Mouse (Mus musculus): ENCODE measurements around the gene Igf2bp3. TPM values are rescaled to one million over a fixed set of nuclear protein-coding genes. Genes with fewer than 3 reads are reported as not detected.

Igf2bp3 gene
- total RNA-seq (2023; ENCODE audit: inconsistent age) = 1.1 to 2.7 TPM (median 1.5 TPM) in 4 replicates

DNA sequence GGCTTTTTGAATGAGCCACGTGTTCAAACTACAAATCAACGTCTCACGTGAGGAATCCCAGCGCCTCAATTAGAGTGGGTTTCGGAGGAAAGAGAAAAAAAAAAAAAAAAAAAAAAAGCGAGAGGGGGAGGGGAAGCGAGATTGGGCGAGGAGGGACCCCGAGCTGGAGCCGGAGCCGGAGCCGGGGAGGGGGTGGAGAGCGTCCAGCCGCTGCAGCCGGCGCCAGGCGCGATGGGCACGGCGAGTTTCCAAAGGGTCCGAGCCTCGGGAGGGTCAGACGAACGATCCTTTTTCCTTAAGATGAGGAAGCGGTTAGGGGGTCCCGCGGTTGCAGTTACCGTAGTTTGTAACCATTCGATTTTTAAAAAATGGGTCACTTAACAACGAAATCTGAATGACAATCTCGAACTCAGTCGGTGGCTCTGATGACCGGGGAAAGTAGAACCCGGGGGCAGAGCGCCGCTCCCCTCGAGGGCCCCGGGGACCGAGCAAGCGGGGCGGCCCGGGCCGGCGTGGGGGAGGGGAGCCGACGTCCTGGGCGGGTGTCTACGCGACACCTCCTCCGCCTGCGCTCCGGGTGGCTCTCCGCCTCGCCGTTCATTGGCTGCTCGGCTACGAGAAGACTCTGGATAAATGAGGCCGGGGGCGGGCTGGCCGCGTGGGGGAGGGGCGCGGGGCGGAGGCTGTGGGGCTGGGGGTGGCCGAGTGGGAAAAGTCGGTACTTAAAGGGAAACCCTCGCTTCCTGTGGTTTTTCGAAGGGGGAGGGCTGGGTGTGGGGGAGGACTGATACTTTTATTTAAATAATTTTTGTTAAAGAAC is at the start of gene Igf2bp3:
Gene Igf2bp3 (minus strand): TSS at position 30 of the 820 bp plus-strand sequence.

DNA sequence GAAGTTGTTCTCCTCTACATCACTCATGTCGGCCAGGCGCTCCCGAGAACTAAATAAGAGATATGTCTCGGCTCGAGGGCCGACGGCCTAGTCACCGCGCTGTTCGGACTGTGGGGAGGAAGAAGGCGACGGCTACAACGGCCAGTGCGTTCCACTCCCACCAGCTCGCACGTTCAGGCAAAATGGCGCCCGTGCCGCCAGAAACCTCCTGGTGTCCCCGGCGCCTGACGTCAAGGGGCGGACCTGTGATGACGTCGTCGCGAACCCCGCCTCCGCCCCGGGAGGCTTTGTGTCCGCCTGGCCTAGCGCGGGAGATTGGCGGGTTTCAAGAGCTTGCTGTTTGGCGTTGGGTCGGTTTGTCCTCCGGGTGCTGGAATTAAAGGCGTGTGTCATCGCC is 49.1 kb upstream of the Igf2bp3 start, which contains the start of gene Tra2a:
Gene Tra2a (minus strand): TSS at position 187 of the 397 bp plus-strand sequence.

DNA sequence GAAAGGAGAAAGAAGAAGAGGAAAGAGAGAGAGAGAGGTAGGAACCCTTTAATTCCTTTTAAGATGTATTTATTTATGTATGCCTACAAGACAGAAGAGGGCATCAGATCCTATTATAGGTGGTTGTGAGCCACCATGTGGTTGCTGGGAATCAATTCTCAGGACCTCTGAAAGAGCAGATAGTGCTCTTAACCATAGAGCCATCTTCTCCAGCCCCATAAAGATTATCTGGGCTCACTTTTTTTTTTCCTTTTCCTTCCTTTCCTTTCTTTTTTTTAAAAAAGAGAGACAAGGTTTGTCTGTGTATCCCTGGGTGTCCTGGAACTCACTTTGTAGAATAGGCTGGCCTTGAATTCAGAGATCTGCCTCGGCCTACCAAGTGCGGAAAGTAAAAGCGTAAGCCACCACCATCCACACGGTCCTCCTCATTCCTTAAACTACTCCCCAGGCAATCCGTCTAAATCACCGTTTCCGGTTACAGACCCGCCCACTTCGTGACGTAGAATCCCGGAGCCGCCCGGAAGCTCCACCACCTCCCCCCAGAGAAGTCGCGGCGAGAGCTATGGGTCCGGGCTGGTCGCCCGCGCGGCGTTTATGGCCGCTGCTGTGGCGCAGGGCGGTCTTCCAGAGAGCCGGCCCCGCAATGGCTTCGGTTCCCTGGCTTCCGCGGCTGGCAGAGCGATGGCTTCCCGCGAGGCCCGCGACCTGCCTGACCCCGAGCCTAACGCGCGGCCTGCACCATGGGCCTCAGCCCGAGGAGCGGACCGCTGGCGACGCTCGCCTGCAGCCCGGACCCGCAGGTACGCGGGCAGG is 141.2 kb downstream of the Igf2bp3 start, which contains the start of gene Malsu1:
Gene Malsu1 (plus strand): TSS at position 492 of the 813 bp plus-strand sequence.

DNA sequence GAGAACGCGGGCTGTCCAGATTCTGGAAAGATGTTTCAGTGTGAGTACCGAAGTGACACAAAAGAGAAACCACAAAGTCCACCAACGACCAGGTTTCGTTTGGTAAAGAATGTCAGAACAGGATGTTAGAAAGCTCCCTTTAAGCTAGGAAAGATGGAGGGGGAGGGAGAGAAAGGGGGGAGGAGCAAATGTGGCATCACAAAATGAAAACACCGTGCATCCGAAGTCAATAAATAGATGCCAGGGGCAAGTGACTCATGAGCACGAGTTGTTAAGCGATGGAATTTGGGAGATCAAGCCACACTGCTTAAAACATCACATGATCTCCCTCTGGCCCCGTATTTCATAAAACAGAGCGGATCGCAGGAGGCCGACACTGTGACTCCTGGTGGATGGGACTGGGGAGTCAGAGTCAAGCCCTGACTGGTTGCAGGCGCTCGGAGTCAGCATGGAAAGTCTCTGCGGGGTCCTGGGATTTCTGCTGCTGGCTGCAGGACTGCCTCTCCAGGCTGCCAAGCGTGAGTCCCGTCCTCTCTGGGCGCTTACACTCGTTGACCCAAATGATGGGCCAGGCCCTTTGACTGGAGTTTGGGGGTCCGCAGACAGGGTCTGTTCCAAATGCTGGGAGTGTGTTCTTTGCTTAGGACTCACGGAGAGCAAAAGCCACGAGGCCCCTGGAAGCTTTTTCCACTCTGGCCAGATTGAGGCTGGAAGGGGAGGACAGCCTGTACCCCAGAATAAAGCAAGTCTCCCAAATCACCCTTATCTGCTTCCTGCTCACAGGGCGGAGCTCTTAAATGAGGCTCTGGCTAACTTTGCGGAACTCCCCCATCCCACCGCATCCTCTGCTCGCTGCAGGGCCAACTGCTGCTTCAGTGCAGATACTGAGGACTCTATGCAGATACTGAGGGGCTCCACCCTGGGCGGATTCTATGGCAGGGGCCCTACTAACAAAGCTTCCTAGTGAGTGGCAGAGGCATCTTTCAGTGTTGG is 178.2 kb downstream of the Igf2bp3 start, which contains the start of gene Gpnmb:
Gene Gpnmb (plus strand): TSS at position 272 of the 993 bp plus-strand sequence.

Other genes starting within 250 kb of the Igf2bp3 start
- gene Doxl2, start 240.0 kb downstream of the Igf2bp3 start, total RNA-seq (2023; ENCODE audit: inconsistent age) = not detected in 4 replicates
- not detected in 4 replicates for gene Svs1, start 228.1 kb downstream of the Igf2bp3 start, total RNA-seq (2023; ENCODE audit: inconsistent age)
- gene Gpnmb, start 178.4 kb downstream of the Igf2bp3 start, total RNA-seq (2023; ENCODE audit: inconsistent age) = not detected in 4 replicates
- gene Malsu1, start 141.2 kb downstream of the Igf2bp3 start, total RNA-seq (2023; ENCODE audit: inconsistent age) = 39.9 to 52.0 TPM (median 48.0 TPM) in 4 replicates
- gene Tra2a, start 49.1 kb upstream of the Igf2bp3 start, total RNA-seq (2023; ENCODE audit: inconsistent age) = 211 to 223 TPM (median 214 TPM) in 4 replicates
- 2.1 to 4.2 TPM (median 2.6 TPM) in 4 replicates for gene Ccdc126, start 104.3 kb upstream of the Igf2bp3 start, total RNA-seq (2023; ENCODE audit: inconsistent age)
- 1.2 to 2.4 TPM (median 2.0 TPM) in 4 replicates for gene Fam221a, start 152.8 kb upstream of the Igf2bp3 start, total RNA-seq (2023; ENCODE audit: inconsistent age)
- gene Stk31, start 180.6 kb upstream of the Igf2bp3 start, total RNA-seq (2023; ENCODE audit: inconsistent age) = 0.19 TPM in 1 of 4 replicates, not detected in the others

Data from B cell, adult (primary cell).